Mouse (Mus musculus) neural tube, postnatal 0 days (tissue): Measurements from ENCODE around the gene Vwce. TPM values are rescaled to one million over a fixed set of nuclear protein-coding genes. Genes with fewer than 3 reads are reported as not detected.

Source experiments
- polyA plus RNA-seq: library from polyadenylated mRNA; unstranded; fragments of >200 nt; fragmentation: Nextera tagmentation; extraction: Ambion mirVana; gene quantifications from 2 replicates; pipeline ENCODE4 v1.2.1, GENCODE M21; 2015

Vwce gene
- 1.8 and 2.3 TPM in 2 replicates for polyA plus RNA-seq

DNA sequence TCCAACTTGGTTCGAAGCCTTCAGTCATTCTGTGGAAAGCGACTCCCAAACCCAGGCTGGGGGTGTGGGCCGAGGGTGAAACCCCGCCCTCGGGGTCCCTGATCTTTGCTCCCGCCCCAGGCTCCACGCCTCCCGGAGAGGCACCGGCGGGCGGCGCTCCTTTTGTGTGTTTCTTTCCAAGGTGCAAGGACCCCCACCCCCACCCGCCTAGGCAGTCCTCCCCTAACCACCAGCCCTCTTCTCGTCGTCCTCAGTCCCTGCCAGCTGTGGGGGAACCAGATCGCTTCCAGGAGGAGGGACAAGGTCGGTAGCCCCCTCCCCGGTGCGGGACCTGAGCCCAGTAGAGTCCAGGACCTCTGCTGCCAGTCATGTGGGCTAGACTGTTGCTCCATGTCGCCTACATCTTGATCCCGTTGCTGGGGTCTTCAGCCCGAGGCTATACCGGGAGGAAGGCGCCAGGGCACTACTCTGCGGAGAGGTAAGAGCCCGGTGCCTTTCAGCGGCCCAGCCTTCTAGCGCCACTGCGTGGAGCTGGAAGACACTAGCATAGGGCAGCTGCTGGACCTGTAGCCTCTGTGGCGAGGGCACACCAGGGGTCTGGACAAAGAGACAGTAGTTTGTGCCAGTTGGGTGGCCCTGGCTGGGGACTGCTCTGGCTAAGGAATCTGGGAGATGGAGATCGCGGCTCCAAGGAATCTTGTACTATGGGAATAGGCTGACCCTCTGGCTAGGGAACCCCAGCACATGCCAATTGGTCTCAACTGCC is at the start of gene Vwce:
Gene Vwce (plus strand): TSS at position 108 of the 766 bp plus-strand sequence.

DNA sequence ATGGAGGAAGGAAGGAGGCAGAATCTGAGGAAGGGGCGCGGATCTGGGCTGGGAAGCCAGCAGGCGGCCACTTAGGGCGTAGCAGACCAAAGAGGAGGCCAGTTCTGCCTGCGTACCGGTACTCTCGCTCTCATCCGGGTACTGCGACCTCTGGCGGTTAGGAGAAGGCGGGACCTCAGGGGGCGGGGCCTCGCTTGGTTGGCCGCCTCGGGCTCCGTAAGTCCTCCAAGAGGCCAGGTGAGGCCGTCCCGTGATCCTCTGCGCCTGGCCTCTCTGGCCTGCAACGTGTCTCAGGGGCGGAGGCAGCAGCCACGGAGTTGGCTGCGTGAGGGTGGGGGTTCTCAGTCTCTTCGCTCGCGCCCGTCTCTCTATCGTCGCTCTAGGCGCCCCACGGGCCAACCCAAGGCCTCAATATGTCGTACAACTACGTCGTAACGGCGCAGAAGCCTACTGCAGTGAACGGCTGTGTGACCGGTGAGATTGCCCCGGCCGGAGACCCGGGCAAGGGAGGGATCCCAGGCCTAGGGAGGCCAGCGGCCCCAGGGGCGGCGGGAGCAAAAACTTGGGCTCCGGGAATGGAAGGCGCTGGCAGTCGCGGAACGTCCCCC is 28.6 kb upstream of the Vwce start, which contains the start of the genes Ddb1 and Tkfc:
Gene Ddb1 (plus strand): TSS at position 35 of the 608 bp plus-strand sequence.
Gene Tkfc (minus strand): TSS at position 362 of the 608 bp plus-strand sequence.

DNA sequence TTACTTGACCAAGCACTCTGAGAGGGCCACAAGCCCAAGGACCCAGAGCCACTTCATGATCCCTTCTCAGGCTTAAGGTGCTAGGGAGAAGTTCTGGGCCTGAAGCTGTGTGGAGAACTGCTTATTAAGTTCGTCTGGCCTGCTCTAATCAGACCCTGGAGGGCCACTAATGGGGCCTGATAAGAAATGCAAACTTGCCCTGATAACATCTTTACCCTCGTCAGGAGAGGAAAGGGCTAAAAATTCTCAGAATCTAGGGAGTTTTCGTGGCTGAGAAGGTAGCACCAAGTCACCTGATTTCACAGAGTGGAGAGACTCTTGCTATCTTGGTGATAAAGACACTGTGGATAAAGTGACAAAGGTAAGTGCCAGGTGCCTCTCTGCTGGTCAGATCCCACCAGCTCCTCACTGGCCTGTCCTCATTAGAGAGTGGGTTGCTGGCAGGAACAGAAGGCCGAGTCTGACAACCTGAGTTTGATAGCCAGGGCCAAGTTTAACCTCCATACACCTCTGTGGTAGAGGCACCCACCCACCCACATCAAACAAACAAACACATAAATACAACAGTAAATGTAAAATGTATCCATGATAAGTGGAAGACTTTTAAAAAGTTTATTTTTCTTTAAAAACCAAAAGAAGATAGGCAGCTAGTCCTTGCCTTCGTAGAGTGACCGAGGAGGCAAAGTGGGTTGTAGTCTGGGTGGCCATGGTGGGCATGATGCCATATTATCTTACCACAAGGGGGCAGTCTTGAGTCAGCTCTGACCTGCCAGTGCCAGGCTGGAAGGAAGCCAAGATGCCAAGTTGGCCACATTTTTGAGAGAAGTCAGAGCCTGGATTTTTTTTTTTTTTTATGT is 44.1 kb downstream of the Vwce start, which contains the start of gene Pga5:
Gene Pga5 (minus strand): TSS at position 157 of the 857 bp plus-strand sequence.

DNA sequence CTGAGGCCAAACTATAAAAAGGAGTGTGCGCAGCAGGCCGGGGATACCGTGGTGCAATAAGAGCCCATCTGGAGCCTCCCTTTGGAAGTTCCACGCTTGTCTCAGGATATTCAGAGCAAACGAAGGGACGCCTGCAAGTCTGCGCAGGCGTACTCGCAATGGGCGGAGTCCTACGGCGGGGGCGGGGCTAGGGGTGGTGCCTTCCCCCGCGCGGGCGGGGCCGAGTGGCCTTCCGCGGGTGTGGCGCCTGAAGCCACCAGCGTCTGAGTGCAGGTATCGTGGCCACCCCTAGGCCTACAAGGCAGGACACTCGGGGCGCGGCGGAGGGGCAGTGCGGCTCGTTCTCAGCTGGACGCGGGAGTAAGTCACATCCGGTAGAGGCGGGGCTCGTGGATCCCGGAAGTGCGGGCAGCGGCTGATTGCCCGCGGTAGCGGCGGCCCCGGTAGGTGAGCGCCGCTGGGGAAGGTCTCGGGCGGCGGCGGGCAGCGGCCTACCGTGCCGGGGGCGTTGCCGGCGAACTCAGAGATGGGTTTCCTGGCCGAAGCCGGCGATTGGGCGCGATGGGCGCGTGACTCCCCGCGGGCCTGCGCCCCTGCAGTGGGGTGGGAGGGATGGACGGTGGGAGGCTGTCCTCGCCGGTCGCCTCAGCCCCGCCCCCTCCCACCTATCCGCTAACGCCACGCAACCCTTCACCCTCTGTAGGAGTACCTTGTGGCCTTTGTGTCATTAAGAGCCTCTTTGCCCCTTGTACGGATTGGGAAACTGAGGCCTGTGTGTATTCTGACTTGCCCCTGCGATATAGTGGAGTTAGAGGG is 54.7 kb downstream of the Vwce start, which contains the start of gene Vps37c:
Gene Vps37c (plus strand): TSS at position 199 of the 816 bp plus-strand sequence.

Other genes with a start within 250 kb of the Vwce start
- 32.7 and 43.1 TPM in 2 replicates for gene Syt7, start 245.1 kb upstream of the Vwce start, polyA plus RNA-seq
- gene Lrrc10b, start 176.7 kb upstream of the Vwce start, polyA plus RNA-seq: 2.3 and 2.5 TPM in 2 replicates
- gene Ppp1r32, start 151.3 kb upstream of the Vwce start, polyA plus RNA-seq: 1.7 and 1.8 TPM in 2 replicates
- gene Cpsf7, start 108.9 kb upstream of the Vwce start, polyA plus RNA-seq: 28.2 and 32.1 TPM in 2 replicates
- 66.1 and 68.5 TPM in 2 replicates for gene Sdhaf2, start 108.1 kb upstream of the Vwce start, polyA plus RNA-seq
- 47.7 and 51.7 TPM in 2 replicates for gene Tmem216, start 78.0 kb upstream of the Vwce start, polyA plus RNA-seq
- gene Cyb561a3, start 57.0 kb upstream of the Vwce start, polyA plus RNA-seq: 15.8 and 18.5 TPM in 2 replicates
- gene Tmem138, start 56.9 kb upstream of the Vwce start, polyA plus RNA-seq: 32.0 and 35.3 TPM in 2 replicates
- 107 and 120 TPM in 2 replicates for gene Ddb1, start 28.9 kb upstream of the Vwce start, polyA plus RNA-seq
- 15.1 and 17.3 TPM in 2 replicates for gene Tkfc, start 28.6 kb upstream of the Vwce start, polyA plus RNA-seq
- 0.17 TPM in 1 of 2 replicates, not detected in the other for gene Pga5, start 43.9 kb downstream of the Vwce start, polyA plus RNA-seq
- 21.6 and 22.4 TPM in 2 replicates for gene Vps37c, start 54.5 kb downstream of the Vwce start, polyA plus RNA-seq
- gene Cd5, start 104.8 kb downstream of the Vwce start, polyA plus RNA-seq: 0.18 and 0.21 TPM in 2 replicates
- gene Cd6, start 195.8 kb downstream of the Vwce start, polyA plus RNA-seq: 0.19 TPM in 1 of 2 replicates, not detected in the other
- gene Slc15a3, start 205.5 kb downstream of the Vwce start, polyA plus RNA-seq: 0.49 and 0.53 TPM in 2 replicates
- gene Tmem132a, start 235.7 kb downstream of the Vwce start, polyA plus RNA-seq: 97.6 and 125 TPM in 2 replicates
- 44.0 and 44.3 TPM in 2 replicates for gene Tmem109, start 247.8 kb downstream of the Vwce start, polyA plus RNA-seq